Mouse (Mus musculus) olfactory bulb, adult 2 months (tissue): ENCODE measurements around the gene Acvr1b. TPM values are rescaled to one million over a fixed set of nuclear protein-coding genes. Genes with fewer than 3 reads are reported as not detected.

Experiments used
- H3K27ac ChIP-seq: fragments of 200-500 bp; 2 replicates; pipeline ENCODE4 v1.5.1; 2012; ENCODE audit warnings: low read depth, low read length; ENCODE audit not compliant: insufficient read depth
- H3K4me1 ChIP-seq: fragments of 200-500 bp; 2 replicates; pipeline ENCODE4 v1.6.1; 2012; ENCODE audit warnings: low read length; ENCODE audit not compliant: control insufficient read depth, insufficient read depth
- H3K4me3 ChIP-seq: fragments of 200-500 bp; 2 replicates; pipeline ENCODE4 v1.5.1; 2012; ENCODE audit warnings: mild to moderate bottlenecking, low read depth, low read length, moderate library complexity; ENCODE audit not compliant: insufficient read depth
- CTCF ChIP-seq: fragments of 200-500 bp; IDR thresholded peaks from 2 replicates; pipeline ENCODE4 v1.5.1; 2012; ENCODE audit warnings: low read depth, mild to moderate bottlenecking, low read length, moderate library complexity; ENCODE audit not compliant: insufficient read depth
- POLR2A ChIP-seq: fragments of 200-500 bp; IDR thresholded peaks from 2 replicates; pipeline ENCODE4 v1.6.1; 2012; ENCODE audit warnings: mild to moderate bottlenecking, low read depth, low read length, moderate library complexity; ENCODE audit not compliant: insufficient read depth
- WGBS: fragments of 180-500 bp; shearing (Covaris S2); methylation state at CpG from one replicate; pipeline ENCODE4 v1.1.7; 2018; 5-methylcytosine and 5-hydroxymethylcytosine counted together
- polyA plus RNA-seq: library from polyadenylated mRNA; stranded (reverse); fragments of >200 nt; gene quantifications from 2 replicates; pipeline ENCODE4 v1.2.4, GENCODE M21; 2012; ENCODE audit warnings: low replicate concordance; ENCODE audit not compliant: missing spikeins, insufficient read depth, insufficient read length

Acvr1b gene
- polyA plus RNA-seq, 1 experiment = not detected

GRCm38 (mm10) chr15:101224977-101225376 is 51.1 kb downstream of the Acvr1b start:
- Histone ChIP-seq H3K27ac (peak overlapping the region; percentile 87), H3K4me3 (peak overlapping the region; percentile 92), H3K4me1 (peaks cover 66% of the 10 kb centered on the region)
- WGBS = 12% methylated on average over 14 of the region's 14 CpGs
- TF ChIP-seq POLR2A (no peak), CTCF (no peak)

GRCm38 (mm10) chr15:101227971-101228370 is 54.1 kb downstream of the Acvr1b start:
- no peak for TF ChIP-seq CTCF
- no peak for TF ChIP-seq POLR2A
- 32% methylated on average over 7 of the region's 7 CpGs for WGBS
- no peak overlapping the region for H3K4me3 ChIP-seq
- peaks cover 63% of the 10 kb centered on the region for H3K4me1 ChIP-seq
- no peak overlapping the region for H3K27ac ChIP-seq

GRCm38 (mm10) chr15:101228866-101229590 is 55.2 kb downstream of the Acvr1b start:
- no peak overlapping the region for H3K27ac ChIP-seq
- WGBS = 85% methylated on average over 21 of the region's 21 CpGs
- H3K4me1 ChIP-seq = peaks cover 62% of the 10 kb centered on the region
- H3K4me3 ChIP-seq = no peak overlapping the region
- no peak for TF ChIP-seq POLR2A
- TF ChIP-seq CTCF = no peak

- WGBS = 97% methylated on average over 19 of the region's 19 CpGs
- no peak overlapping the region for H3K27ac ChIP-seq
Observed at GRCm38 (mm10) chr15:101230503-101230902, 56.6 kb downstream of the Acvr1b start.

GRCm38 (mm10) chr15:101230995-101231647 is 57.3 kb downstream of the Acvr1b start:
- H3K4me1 ChIP-seq = peaks cover 72% of the 10 kb centered on the region
- 84% methylated on average over 23 of the region's 23 CpGs for WGBS
- H3K27ac ChIP-seq = no peak overlapping the region
- no peak for TF ChIP-seq POLR2A
- H3K4me3 ChIP-seq = no peak overlapping the region

More at GRCm38 (mm10) chr15:101230503-101230902, 56.6 kb downstream of the Acvr1b start:
- no peak overlapping the region for H3K4me3 ChIP-seq
- TF ChIP-seq CTCF (no peak), POLR2A (no peak)
- peaks cover 66% of the 10 kb centered on the region for H3K4me1 ChIP-seq

- no peak for TF ChIP-seq POLR2A
- no peak for TF ChIP-seq CTCF
- Histone ChIP-seq H3K4me3 (no peak overlapping the region), H3K4me1 (peaks cover 72% of the 10 kb centered on the region), H3K27ac (peak overlapping the region; percentile 28; the same call in 1 of the 2 replicates)
- 77% methylated on average over 56 of the region's 56 CpGs for WGBS
Observed at GRCm38 (mm10) chr15:101231648-101232180, 57.8 kb downstream of the Acvr1b start.

- H3K4me1 ChIP-seq = peaks cover 65% of the 10 kb centered on the region
- TF ChIP-seq POLR2A (no peak), CTCF (no peak)
- 61% methylated on average over 4 of the region's 4 CpGs for WGBS
- H3K4me3 ChIP-seq = no peak overlapping the region
- peak overlapping the region; percentile 29; the same call in 1 of the 2 replicates for H3K27ac ChIP-seq
Observed at GRCm38 (mm10) chr15:101232607-101233006, 58.7 kb downstream of the Acvr1b start.

DNA sequence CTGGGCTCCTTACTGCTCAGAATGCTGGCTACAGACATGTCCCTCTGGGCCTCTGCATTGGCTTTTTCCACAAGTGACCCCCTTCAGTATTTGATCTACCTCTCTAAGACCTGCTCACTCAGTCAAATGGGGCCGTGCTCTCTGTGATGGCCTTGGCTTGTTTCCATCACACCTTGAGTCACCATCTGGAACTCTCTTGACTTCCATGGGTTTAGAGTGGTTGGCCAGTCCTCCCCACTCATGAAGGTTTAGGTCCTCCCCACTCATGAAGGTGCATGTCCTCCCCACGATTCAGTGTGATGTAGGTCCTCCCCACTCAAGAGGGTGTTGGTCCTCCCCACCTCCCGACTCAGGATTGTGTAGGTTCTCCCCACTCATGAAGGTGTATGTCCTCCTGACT is 59.3 kb downstream of the Acvr1b start:
- Histone ChIP-seq H3K27ac (peak overlapping the region; percentile 29), H3K4me3 (no peak overlapping the region), H3K4me1 (peaks cover 62% of the 10 kb centered on the region)
- WGBS = 76% methylated on average over 3 of the region's 3 CpGs
- TF ChIP-seq POLR2A (no peak), CTCF (no peak)
